Mouse (Mus musculus) liver, embryonic 14.5 days (tissue): ENCODE results near the gene Rem1. TPM values are rescaled to one million over a fixed set of nuclear protein-coding genes. Genes with fewer than 3 reads are reported as not detected.

ENCODE experiments used
- ATAC-seq: fragments of 200-750 bp; cut with Nextera tagmentation; 2 replicates; pipeline ENCODE4 v1.8.0; 2017; ENCODE audit warnings: moderate number of reproducible peaks, mild to moderate bottlenecking, moderate library complexity; ENCODE audit not compliant: insufficient read depth
- DNase-seq, 3 experiments: peaks; one replicate each; pipeline ENCODE4 v3.0.0-alpha.2; 2012 to 2013; ENCODE audit warnings: low read depth in 3 of 3, low spot score in 3 of 3
- H3K27ac ChIP-seq: fragments of 300-500 bp; sonication (generic); 2 replicates; pipeline ENCODE4 v1.5.1; 2014; ENCODE audit warnings: moderate library complexity, mild to moderate bottlenecking, control low read depth, inconsistent platforms
- H3K27me3 ChIP-seq: fragments of 300-500 bp; sonication (generic); 2 replicates; pipeline ENCODE4 v1.6.1; 2014; ENCODE audit warnings: mild to moderate bottlenecking, low read length, moderate library complexity; ENCODE audit not compliant: control insufficient read depth, insufficient read depth
- H3K36me3 ChIP-seq: fragments of 300-500 bp; sonication (generic); replicated peaks from 2 replicates; pipeline ENCODE4 v1.6.1; 2014; ENCODE audit warnings: low read depth; ENCODE audit not compliant: control insufficient read depth, insufficient read depth
- H3K4me1 ChIP-seq, 2 experiments: fragments of 200-500 bp in 1 of 2; fragments of 300-500 bp in 1 of 2; sonication (generic) in 1 of 2; replicated peaks; 2 replicates each; pipeline ENCODE4 v1.6.1; 2012 to 2014; ENCODE audit warnings: antibody characterized with exemption in 1 of 2, inconsistent platforms in 1 of 2, low read length in 1 of 2; ENCODE audit not compliant: control insufficient read depth in 2 of 2, insufficient read depth in 2 of 2
- H3K4me2 ChIP-seq: fragments of 300-500 bp; sonication (generic); 2 replicates; pipeline ENCODE4 v1.6.1; 2014; ENCODE audit warnings: low read depth, mild to moderate bottlenecking, control low read depth, moderate library complexity
- H3K4me3 ChIP-seq, 2 experiments: fragments of 200-500 bp in 1 of 2; fragments of 300-500 bp in 1 of 2; sonication (generic) in 1 of 2; 2 replicates each; pipeline ENCODE4 v1.5.1; 2012 to 2014; ENCODE audit warnings: low read depth in 2 of 2, low read length in 2 of 2, mild to moderate bottlenecking in 2 of 2, control low read depth in 1 of 2, inconsistent platforms in 1 of 2, moderate library complexity in 1 of 2; ENCODE audit not compliant: insufficient read depth in 1 of 2
- H3K9ac ChIP-seq: fragments of 300-500 bp; sonication (generic); replicated peaks from 2 replicates; pipeline ENCODE4 v1.6.1; 2014; ENCODE audit warnings: mild to moderate bottlenecking, control low read depth, moderate library complexity
- H3K9me3 ChIP-seq: fragments of 300-500 bp; sonication (generic); 2 replicates; pipeline ENCODE4 v1.6.1; 2016; ENCODE audit warnings: low read length, mixed read lengths; ENCODE audit not compliant: control insufficient read depth
- CTCF ChIP-seq: IDR thresholded peaks from 2 replicates; pipeline ENCODE4 v1.5.1; 2016; ENCODE audit warnings: antibody characterized with exemption, low read depth, control low read depth
- EP300 ChIP-seq: IDR thresholded peaks from 2 replicates; pipeline ENCODE4 v1.6.1; 2016; ENCODE audit warnings: antibody characterized with exemption, low read depth
- WGBS: fragments of 180-500 bp; shearing (Covaris S2); extraction: QIAGEN DNeasy Blood & Tissue Kit; methylation state at CpG from one replicate; pipeline ENCODE4 v1.1.7; 2014; ENCODE audit not compliant: insufficient replicate concordance; 5-methylcytosine and 5-hydroxymethylcytosine counted together
- polyA plus RNA-seq, 2 experiments: library from polyadenylated mRNA; depleted of rRNA in 1 of 2; stranded (reverse) in 1 of 2; unstranded in 1 of 2; fragments of >200 nt; fragmentation: Nextera tagmentation in 1 of 2; extraction: Ambion mirVana in 1 of 2; gene quantifications; 2 replicates each; pipeline versions ENCODE4 v1.2.1 to v1.2.3; 2012 to 2014

Gene Rem1
- polyA plus RNA-seq, 2 experiments: 0.42 to 0.91 TPM

- Histone ChIP-seq H3K9me3 (no peaks in the 10 kb centered on the region), H3K9ac (no peak overlapping the region), H3K4me3 (no peak overlapping the region), H3K27me3 (no peaks in the 10 kb centered on the region), H3K4me2 (no peak overlapping the region), H3K27ac (no peak overlapping the region), H3K36me3 (peaks cover 26% of the 10 kb centered on the region), H3K4me1 (peaks cover 14 to 22% of the 10 kb centered on the region in 2 experiments)
- TF ChIP-seq CTCF (no peak), EP300 (no peak)
- no peak for ATAC-seq
- DNase-seq: no peak
- 72% methylated on average over 11 of the region's 11 CpGs for WGBS
These were observed 47.4 kb downstream of the Rem1 start for GRCm38 (mm10) chr2:152674148-152674547.

GRCm38 (mm10) chr2:152675252-152675791 lies 48.6 kb downstream of the Rem1 start:
- H3K36me3 ChIP-seq: peaks cover 27% of the 10 kb centered on the region
- TF ChIP-seq EP300 (no peak), CTCF (no peak)
- H3K4me3 ChIP-seq: no peak overlapping the region
- H3K27ac ChIP-seq: no peak overlapping the region
- H3K9ac ChIP-seq: no peak overlapping the region
- no peaks in the 10 kb centered on the region for H3K27me3 ChIP-seq
- WGBS: 79% methylated on average over 13 of the region's 13 CpGs
- H3K9me3 ChIP-seq: no peaks in the 10 kb centered on the region
- no peak for DNase-seq
- peaks cover 11 to 19% of the 10 kb centered on the region in 2 experiments for H3K4me1 ChIP-seq
- ATAC-seq: no peak
- no peak overlapping the region for H3K4me2 ChIP-seq

GRCm38 (mm10) chr2:152678302-152678701 lies 51.6 kb downstream of the Rem1 start:
- H3K9ac ChIP-seq: no peak overlapping the region
- TF ChIP-seq CTCF: peak; percentile 68
- no peak for TF ChIP-seq EP300
- WGBS: 59% methylated on average over 3 of the region's 3 CpGs
- H3K4me1 ChIP-seq: no peaks in the 10 kb centered on the region
- no peak overlapping the region for H3K27ac ChIP-seq
- H3K9me3 ChIP-seq: no peaks in the 10 kb centered on the region
- no peak overlapping the region for H3K4me3 ChIP-seq
- H3K36me3 ChIP-seq: peaks cover 51% of the 10 kb centered on the region
- ATAC-seq (no peak), DNase-seq (no peak)
- H3K4me2 ChIP-seq: no peak overlapping the region
- no peaks in the 10 kb centered on the region for H3K27me3 ChIP-seq

GRCm38 (mm10) chr2:152678925-152679324 lies 52.2 kb downstream of the Rem1 start:
- Histone ChIP-seq H3K27me3 (no peaks in the 10 kb centered on the region), H3K4me2 (no peak overlapping the region), H3K4me1 (no peaks in the 10 kb centered on the region), H3K4me3 (no peak overlapping the region), H3K9me3 (no peaks in the 10 kb centered on the region), H3K9ac (no peak overlapping the region), H3K27ac (no peak overlapping the region), H3K36me3 (peaks cover 57% of the 10 kb centered on the region)
- DNase-seq: no peak
- 76% methylated on average over 5 of the region's 5 CpGs for WGBS
- no peak for ATAC-seq
- no peak for TF ChIP-seq EP300
- TF ChIP-seq CTCF: no peak

- DNase-seq (no peak), ATAC-seq (no peak)
- no peak overlapping the region for H3K4me3 ChIP-seq
- TF ChIP-seq EP300: no peak
- no peak for TF ChIP-seq CTCF
- WGBS: 69% methylated on average over 8 of the region's 8 CpGs
- H3K9ac ChIP-seq: no peak overlapping the region
- no peaks in the 10 kb centered on the region for H3K4me1 ChIP-seq
- no peak overlapping the region for H3K4me2 ChIP-seq
- H3K27ac ChIP-seq: no peak overlapping the region
- H3K27me3 ChIP-seq: no peaks in the 10 kb centered on the region
- no peaks in the 10 kb centered on the region for H3K9me3 ChIP-seq
- peaks cover 62% of the 10 kb centered on the region for H3K36me3 ChIP-seq
These were observed 53.1 kb downstream of the Rem1 start for GRCm38 (mm10) chr2:152679701-152680355.
